Mouse (Mus musculus): ENCODE measurements at regions not wholly inside any gene's neighbourhood (a gene's known extent, or its start where the extent isn't known, plus 50 kb on each side); places are given as distances from the start of the nearest gene placed in this dataset.

- no peak for TF ChIP-seq GATA1 (IDR thresholded peaks at IDR 0.05; ENCODE audit: borderline replicate concordance, low read length)
- TF ChIP-seq FLI1 (IDR thresholded peaks at IDR 0.05; ENCODE audit: low read length), result no peak
Observed at GRCm38 (mm10) chr15:97593781-97594600, 111.6 kb downstream of the Rpap3 start.

Data from megakaryocyte, embryonic 14.5 days (primary cell).